Mouse (Mus musculus): ENCODE measurements around the gene Ror2. TPM values are rescaled to one million over a fixed set of nuclear protein-coding genes. Genes with fewer than 3 reads are reported as not detected.
A peak's percentile ranks its signal among the peaks of the same experiment; 100 is the strongest.

Ror2 gene
- polyA plus RNA-seq, 1 experiment from 2014 or later: 16.4 TPM

- DNase-seq (ENCODE audit: low spot score) (peak; percentile 93), ATAC-seq (ENCODE audit: low read depth) (peak; percentile 34; the same call in 1 of the 2 replicates)
- WGBS: 26% methylated on average over 10 of the region's 10 CpGs
Measured at GRCm38 (mm10) chr13:53119586-53120426, 166.1 kb downstream of the Ror2 start.

GRCm38 (mm10) chr13:53118398-53118797 is 167.5 kb downstream of the Ror2 start:
- Histone ChIP-seq H3K9ac (ENCODE audit: low read depth, low read length) (no peak overlapping the region), H3K27me3 (replicated peaks; ENCODE audit: control insufficient read depth, insufficient read depth, low read length) (no peaks in the 10 kb centered on the region), H3K4me3 (ENCODE audit: low read depth, low read length) (no peak overlapping the region), H3K4me2 (ENCODE audit: low read depth, low read length) (no peak overlapping the region), H3K4me1 (ENCODE audit: control insufficient read depth, insufficient read depth, low read length) (peaks cover 15% of the 10 kb centered on the region; the same call in 1 of the 2 replicates), H3K9me3 (ENCODE audit: control insufficient read depth, low read length) (no peaks in the 10 kb centered on the region), H3K36me3 (ENCODE audit: control insufficient read depth, insufficient read depth, low read length) (peaks cover 32% of the 10 kb centered on the region), H3K27ac (replicated peaks; ENCODE audit: low read depth, low read length) (no peak overlapping the region)
- no peak for DNase-seq (ENCODE audit: low spot score)
- no peak for ATAC-seq (ENCODE audit: low read depth)
- 87% methylated on average over 13 of the region's 13 CpGs for WGBS

More at GRCm38 (mm10) chr13:53119586-53120426, 166.1 kb downstream of the Ror2 start:
- Histone ChIP-seq H3K4me3 (ENCODE audit: low read depth, low read length) (no peak overlapping the region), H3K27me3 (replicated peaks; ENCODE audit: control insufficient read depth, insufficient read depth, low read length) (no peaks in the 10 kb centered on the region), H3K4me1 (ENCODE audit: control insufficient read depth, insufficient read depth, low read length) (peaks cover 15% of the 10 kb centered on the region; the same call in 1 of the 2 replicates), H3K4me2 (ENCODE audit: low read depth, low read length) (no peak overlapping the region), H3K27ac (replicated peaks; ENCODE audit: low read depth, low read length) (no peak overlapping the region; the same call in 1 of the 2 replicates), H3K36me3 (ENCODE audit: control insufficient read depth, insufficient read depth, low read length) (peaks cover 32% of the 10 kb centered on the region), H3K9me3 (ENCODE audit: control insufficient read depth, low read length) (no peaks in the 10 kb centered on the region), H3K9ac (ENCODE audit: low read depth, low read length) (no peak overlapping the region)

- H3K9ac ChIP-seq (ENCODE audit: low read depth, low read length): no peak overlapping the region
- H3K27ac ChIP-seq (replicated peaks; ENCODE audit: low read depth, low read length): no peak overlapping the region
- H3K27me3 ChIP-seq (replicated peaks; ENCODE audit: control insufficient read depth, insufficient read depth, low read length): no peaks in the 10 kb centered on the region
- no peaks in the 10 kb centered on the region for H3K9me3 ChIP-seq (ENCODE audit: control insufficient read depth, low read length)
- no peak for DNase-seq (ENCODE audit: low spot score)
- ATAC-seq (ENCODE audit: low read depth): no peak
- H3K4me1 ChIP-seq (ENCODE audit: control insufficient read depth, insufficient read depth, low read length): peaks cover 15% of the 10 kb centered on the region; the same call in 1 of the 2 replicates
- no peak overlapping the region for H3K4me3 ChIP-seq (ENCODE audit: low read depth, low read length)
- no peak overlapping the region for H3K4me2 ChIP-seq (ENCODE audit: low read depth, low read length)
- peaks cover 32% of the 10 kb centered on the region for H3K36me3 ChIP-seq (ENCODE audit: control insufficient read depth, insufficient read depth, low read length)
- WGBS: 81% methylated on average over 7 of the region's 7 CpGs
Measured at GRCm38 (mm10) chr13:53117921-53118320, 168.0 kb downstream of the Ror2 start.

- Histone ChIP-seq H3K4me1 (ENCODE audit: control insufficient read depth, insufficient read depth, low read length) (no peaks in the 10 kb centered on the region), H3K4me2 (ENCODE audit: low read depth, low read length) (no peak overlapping the region), H3K27me3 (replicated peaks; ENCODE audit: control insufficient read depth, insufficient read depth, low read length) (no peaks in the 10 kb centered on the region), H3K36me3 (ENCODE audit: control insufficient read depth, insufficient read depth, low read length) (peaks cover 30% of the 10 kb centered on the region), H3K9me3 (ENCODE audit: control insufficient read depth, low read length) (no peaks in the 10 kb centered on the region), H3K9ac (ENCODE audit: low read depth, low read length) (no peak overlapping the region), H3K27ac (replicated peaks; ENCODE audit: low read depth, low read length) (no peak overlapping the region), H3K4me3 (ENCODE audit: low read depth, low read length) (no peak overlapping the region)
- ATAC-seq (ENCODE audit: low read depth): no peak
- 92% methylated on average over 16 of the region's 16 CpGs for WGBS
- no peak for DNase-seq (ENCODE audit: low spot score)
Measured at GRCm38 (mm10) chr13:53110249-53110578, 175.7 kb downstream of the Ror2 start.

- Histone ChIP-seq H3K27me3 (replicated peaks; ENCODE audit: control insufficient read depth, insufficient read depth, low read length) (no peaks in the 10 kb centered on the region), H3K36me3 (ENCODE audit: control insufficient read depth, insufficient read depth, low read length) (peaks cover 30% of the 10 kb centered on the region), H3K9ac (ENCODE audit: low read depth, low read length) (no peak overlapping the region), H3K27ac (replicated peaks; ENCODE audit: low read depth, low read length) (no peak overlapping the region), H3K9me3 (ENCODE audit: control insufficient read depth, low read length) (no peaks in the 10 kb centered on the region), H3K4me1 (ENCODE audit: control insufficient read depth, insufficient read depth, low read length) (no peaks in the 10 kb centered on the region), H3K4me3 (ENCODE audit: low read depth, low read length) (no peak overlapping the region), H3K4me2 (ENCODE audit: low read depth, low read length) (peak overlapping the region; percentile 15; the same call in 1 of the 2 replicates)
- ATAC-seq (ENCODE audit: low read depth) (peak; percentile 88), DNase-seq (ENCODE audit: low spot score) (peak; percentile 98)
- WGBS: 22% methylated on average over 17 of the region's 17 CpGs
Measured at GRCm38 (mm10) chr13:53109560-53110248, 176.2 kb downstream of the Ror2 start.

GRCm38 (mm10) chr13:53106676-53107075 is 179.2 kb downstream of the Ror2 start:
- H3K36me3 ChIP-seq (ENCODE audit: control insufficient read depth, insufficient read depth, low read length): peaks cover 25% of the 10 kb centered on the region
- no peak for ATAC-seq (ENCODE audit: low read depth)
- H3K4me3 ChIP-seq (ENCODE audit: low read depth, low read length): no peak overlapping the region
- 85% methylated on average over 13 of the region's 13 CpGs for WGBS
- H3K27ac ChIP-seq (replicated peaks; ENCODE audit: low read depth, low read length): no peak overlapping the region
- no peaks in the 10 kb centered on the region for H3K27me3 ChIP-seq (replicated peaks; ENCODE audit: control insufficient read depth, insufficient read depth, low read length)
- H3K9me3 ChIP-seq (ENCODE audit: control insufficient read depth, low read length): no peaks in the 10 kb centered on the region
- no peak overlapping the region for H3K9ac ChIP-seq (ENCODE audit: low read depth, low read length)
- no peaks in the 10 kb centered on the region for H3K4me1 ChIP-seq (ENCODE audit: control insufficient read depth, insufficient read depth, low read length)
- DNase-seq (ENCODE audit: low spot score): no peak
- H3K4me2 ChIP-seq (ENCODE audit: low read depth, low read length): no peak overlapping the region

GRCm38 (mm10) chr13:53099771-53100682 is 185.9 kb downstream of the Ror2 start:
- H3K9ac ChIP-seq (ENCODE audit: low read depth, low read length): no peak overlapping the region
- 54% methylated on average over 17 of the region's 17 CpGs for WGBS

GRCm38 (mm10) chr13:53096615-53097014 is 189.3 kb downstream of the Ror2 start:
- DNase-seq (ENCODE audit: low spot score): no peak
- H3K9me3 ChIP-seq (ENCODE audit: control insufficient read depth, low read length): no peaks in the 10 kb centered on the region
- H3K4me2 ChIP-seq (ENCODE audit: low read depth, low read length): no peak overlapping the region
- WGBS: 21% methylated on average over 8 of the region's 8 CpGs
- no peak overlapping the region for H3K4me3 ChIP-seq (ENCODE audit: low read depth, low read length)
- H3K36me3 ChIP-seq (ENCODE audit: control insufficient read depth, insufficient read depth, low read length): no peaks in the 10 kb centered on the region
- H3K27me3 ChIP-seq (replicated peaks; ENCODE audit: control insufficient read depth, insufficient read depth, low read length): 0 out of 2 replicates have a peak, but pooled peaks cover 4% of the 10 kb centered on the region
- H3K4me1 ChIP-seq (ENCODE audit: control insufficient read depth, insufficient read depth, low read length): no peaks in the 10 kb centered on the region
- H3K9ac ChIP-seq (ENCODE audit: low read depth, low read length): no peak overlapping the region
- H3K27ac ChIP-seq (replicated peaks; ENCODE audit: low read depth, low read length): no peak overlapping the region
- no peak for ATAC-seq (ENCODE audit: low read depth)

More at GRCm38 (mm10) chr13:53099771-53100682, 185.9 kb downstream of the Ror2 start:
- DNase-seq (ENCODE audit: low spot score): peak; percentile 60
- Histone ChIP-seq H3K4me1 (ENCODE audit: control insufficient read depth, insufficient read depth, low read length) (no peaks in the 10 kb centered on the region), H3K27me3 (replicated peaks; ENCODE audit: control insufficient read depth, insufficient read depth, low read length) (0 out of 2 replicates have a peak, but pooled peaks cover 4% of the 10 kb centered on the region), H3K4me3 (ENCODE audit: low read depth, low read length) (no peak overlapping the region), H3K9me3 (ENCODE audit: control insufficient read depth, low read length) (no peaks in the 10 kb centered on the region), H3K27ac (replicated peaks; ENCODE audit: low read depth, low read length) (no peak overlapping the region), H3K36me3 (ENCODE audit: control insufficient read depth, insufficient read depth, low read length) (no peaks in the 10 kb centered on the region), H3K4me2 (ENCODE audit: low read depth, low read length) (no peak overlapping the region)
- peak; percentile 32; the same call in 1 of the 2 replicates for ATAC-seq (ENCODE audit: low read depth)
